Mouse (Mus musculus): ENCODE measurements around the gene Mrpl16.
A peak's percentile ranks its signal among the peaks of the same experiment; 100 is the strongest.

- TF ChIP-seq POLR2A (IDR thresholded peaks at IDR 0.05; ENCODE audit: insufficient read depth, low read depth, low read length) (no peak), EP300 (IDR thresholded peaks at IDR 0.05; ENCODE audit: insufficient read depth, low read depth, low read length) (peak; percentile 60; the same call in 1 of the 2 replicates)
Observed at GRCm38 (mm10) chr19:11819800-11820199, 49.6 kb downstream of the Mrpl16 start.
